Mouse (Mus musculus) MN1 (cell line): ENCODE data around the gene A930009A15Rik.

ENCODE experiments used
- DNase-seq: peaks from one replicate; pipeline ENCODE4 v3.0.0-alpha.2; 2016; ENCODE audit warnings: low spot score

A930009A15Rik gene

GRCm38 (mm10) chr10:115581971-115582370 lies 12.2 kb downstream of the A930009A15Rik start:
- DNase-seq, result peak; percentile 38

- DNase-seq, result no peak
Observed at GRCm38 (mm10) chr10:115583071-115583470, 13.3 kb downstream of the A930009A15Rik start.

- no peak for DNase-seq
Observed at GRCm38 (mm10) chr10:115584656-115585055, 14.9 kb downstream of the A930009A15Rik start.

- DNase-seq, result peak; percentile 30
Observed at GRCm38 (mm10) chr10:115585491-115586245, 15.9 kb downstream of the A930009A15Rik start.

- peak; percentile 83 for DNase-seq
Observed at GRCm38 (mm10) chr10:115586246-115587231, 16.8 kb downstream of the A930009A15Rik start.

GRCm38 (mm10) chr10:115587301-115587969 lies 17.6 kb downstream of the A930009A15Rik start, which contains the start of gene Lgr5:
Gene Lgr5 (minus strand): TSS chr10:115587780.
- peak; percentile 87 for DNase-seq

GRCm38 (mm10) chr10:115587979-115588378 lies 18.2 kb downstream of the A930009A15Rik start:
- DNase-seq, result peak; percentile 18

GRCm38 (mm10) chr10:115593221-115593620 lies 23.4 kb downstream of the A930009A15Rik start:
- peak; percentile 70 for DNase-seq

GRCm38 (mm10) chr10:115593651-115594050 lies 23.9 kb downstream of the A930009A15Rik start:
- DNase-seq, result no peak

- DNase-seq, result no peak
Observed at GRCm38 (mm10) chr10:115595748-115596147, 26.0 kb downstream of the A930009A15Rik start.

- DNase-seq, result peak; percentile 84
Observed at GRCm38 (mm10) chr10:115617456-115618287, 47.9 kb downstream of the A930009A15Rik start.

GRCm38 (mm10) chr10:115618288-115618856 lies 48.6 kb downstream of the A930009A15Rik start:
- peak; percentile 56 for DNase-seq

- no peak for DNase-seq
Observed at GRCm38 (mm10) chr10:115623481-115623880, 53.7 kb downstream of the A930009A15Rik start.

GRCm38 (mm10) chr10:115623956-115624671 lies 54.3 kb downstream of the A930009A15Rik start:
- no peak for DNase-seq

GRCm38 (mm10) chr10:115624957-115625356 lies 55.2 kb downstream of the A930009A15Rik start:
- no peak for DNase-seq

- DNase-seq, result no peak
Observed at GRCm38 (mm10) chr10:115626678-115627077, 56.9 kb downstream of the A930009A15Rik start.
